Mouse (Mus musculus) regulatory T cell (primary cell): ENCODE results near the gene Itgb5.

Experiments used
- in situ Hi-C: fragments of 300-600 bp; cut with MboI, MseI; formaldehyde crosslinking; loops from one replicate; pipeline ENCODE4 v1.15.1; 2025; ENCODE audit warnings: high pct_unique_total_duplicates

Gene Itgb5

GRCm38 (mm10) chr16:33830512-33831105 is 1.1 kb downstream of the Itgb5 start:
- in situ Hi-C loops, result no loop called here

DNA sequence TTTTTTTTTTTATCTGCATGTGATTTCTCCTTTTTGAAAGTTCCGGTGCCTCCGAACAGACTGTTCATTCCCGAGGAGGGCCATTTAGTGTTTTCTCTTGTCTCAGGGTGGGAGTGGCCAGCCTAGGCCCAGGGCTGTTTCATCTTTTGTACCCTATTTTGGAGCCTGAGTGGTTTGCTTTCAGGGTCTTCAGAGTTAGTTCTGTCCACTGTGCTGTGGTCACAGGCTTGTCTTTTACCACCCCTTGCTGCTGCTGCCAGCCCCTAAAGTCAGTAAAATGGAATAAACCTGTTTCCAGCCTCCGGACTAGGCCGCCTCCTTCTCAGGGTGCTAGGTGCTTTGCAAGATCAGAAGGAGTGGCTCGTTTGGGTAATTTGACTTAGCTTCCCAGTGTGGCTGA is 2.6 kb downstream of the Itgb5 start:
- in situ Hi-C loops, result no loop called here

- in situ Hi-C loops, result no loop called here
Measured at GRCm38 (mm10) chr16:33832728-33833428, 3.4 kb downstream of the Itgb5 start.

DNA sequence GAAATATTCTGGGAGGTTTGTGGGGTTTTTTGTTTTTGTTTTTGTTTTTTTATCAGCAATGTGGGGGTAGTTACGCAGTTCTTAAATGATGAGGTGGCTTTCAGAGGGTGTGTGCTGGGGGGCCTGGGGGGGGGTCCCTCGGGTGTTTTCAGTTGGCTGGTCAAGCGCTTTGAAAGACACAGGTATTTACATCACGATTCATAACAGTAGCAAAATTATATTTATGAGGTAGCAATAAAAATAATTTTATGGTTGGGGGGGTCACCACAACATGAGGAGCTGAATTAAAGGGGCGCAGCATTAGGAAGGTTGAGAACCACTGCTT is 3.9 kb downstream of the Itgb5 start:
- in situ Hi-C loops, result no loop called here

DNA sequence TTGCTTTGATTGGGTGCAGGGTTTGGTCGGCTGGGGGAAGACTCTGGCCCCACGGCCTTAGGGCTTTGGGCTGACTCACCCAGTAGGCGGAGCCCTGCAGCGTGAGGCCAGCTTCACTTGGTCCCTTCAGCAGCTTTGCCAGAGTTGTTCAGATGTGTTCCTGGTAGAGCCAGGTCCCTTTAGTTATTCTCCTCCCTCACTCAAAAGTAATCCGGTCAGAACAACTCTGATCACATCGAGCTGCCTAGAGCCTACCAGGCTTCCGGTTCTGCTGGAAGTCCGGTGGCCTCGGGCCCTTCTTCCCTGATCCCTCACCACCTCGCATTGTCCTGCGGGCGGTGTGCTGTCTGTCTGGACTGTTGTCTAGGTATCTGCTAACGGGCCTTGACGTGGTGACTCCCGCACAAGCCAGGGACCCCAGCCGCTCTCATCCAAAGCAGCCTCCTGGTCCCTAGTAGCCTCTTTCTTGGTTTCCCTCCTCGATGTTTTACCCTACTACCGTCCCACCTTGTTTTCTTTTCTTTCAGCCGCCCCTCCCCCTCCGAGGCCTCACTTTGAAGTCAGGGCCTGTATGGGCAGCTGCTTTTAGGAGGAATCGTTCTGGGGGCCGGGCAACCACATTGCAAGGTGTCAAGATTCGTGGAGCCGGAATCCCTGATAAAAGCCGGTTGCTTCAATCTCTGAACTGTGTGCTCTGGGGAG is 4.5 kb downstream of the Itgb5 start:
- in situ Hi-C loops, result no loop called here

DNA sequence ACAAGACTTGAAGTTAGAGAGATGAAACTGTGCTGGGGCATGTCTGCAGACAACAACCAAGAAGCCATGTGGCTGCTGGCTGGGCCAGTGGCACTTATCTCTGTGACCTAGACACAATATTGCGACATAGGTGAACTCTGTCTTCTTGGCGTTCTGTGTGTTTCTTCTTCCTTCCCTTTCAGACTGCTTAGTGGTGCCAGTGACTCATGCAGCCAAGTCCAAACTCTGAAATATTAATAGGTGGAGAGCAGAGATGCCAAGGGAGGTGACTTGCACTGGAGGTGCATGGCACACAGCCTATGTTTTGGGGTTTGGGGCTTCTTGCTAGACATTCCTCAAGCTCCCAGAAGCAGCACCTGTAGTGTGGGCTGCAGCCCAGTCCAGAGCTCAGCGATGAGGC is 7.2 kb downstream of the Itgb5 start:
- in situ Hi-C loops, result no loop called here

DNA sequence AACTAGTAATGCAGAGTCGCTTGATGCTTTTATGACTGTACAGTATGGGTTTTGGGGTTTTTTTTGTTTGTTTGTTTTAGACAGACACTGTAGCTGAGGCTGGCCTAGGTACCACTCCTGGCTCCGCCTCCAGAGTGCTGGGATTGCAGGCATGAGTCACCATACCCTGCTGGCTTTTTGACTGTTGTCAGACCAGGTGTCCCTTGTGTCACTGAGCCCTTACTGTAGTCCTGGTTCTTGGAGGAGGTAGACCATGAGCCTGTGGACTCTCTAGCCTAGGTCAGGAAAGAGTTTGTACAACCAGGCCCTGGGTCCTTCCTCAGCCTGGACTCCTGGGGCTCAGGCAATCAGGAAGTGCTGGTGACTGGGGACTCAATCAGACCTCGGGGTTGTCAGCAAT is 7.7 kb downstream of the Itgb5 start:
- in situ Hi-C loops, result no loop called here

GRCm38 (mm10) chr16:33840616-33841015 is 11.2 kb downstream of the Itgb5 start:
- in situ Hi-C loops, result no loop called here

DNA sequence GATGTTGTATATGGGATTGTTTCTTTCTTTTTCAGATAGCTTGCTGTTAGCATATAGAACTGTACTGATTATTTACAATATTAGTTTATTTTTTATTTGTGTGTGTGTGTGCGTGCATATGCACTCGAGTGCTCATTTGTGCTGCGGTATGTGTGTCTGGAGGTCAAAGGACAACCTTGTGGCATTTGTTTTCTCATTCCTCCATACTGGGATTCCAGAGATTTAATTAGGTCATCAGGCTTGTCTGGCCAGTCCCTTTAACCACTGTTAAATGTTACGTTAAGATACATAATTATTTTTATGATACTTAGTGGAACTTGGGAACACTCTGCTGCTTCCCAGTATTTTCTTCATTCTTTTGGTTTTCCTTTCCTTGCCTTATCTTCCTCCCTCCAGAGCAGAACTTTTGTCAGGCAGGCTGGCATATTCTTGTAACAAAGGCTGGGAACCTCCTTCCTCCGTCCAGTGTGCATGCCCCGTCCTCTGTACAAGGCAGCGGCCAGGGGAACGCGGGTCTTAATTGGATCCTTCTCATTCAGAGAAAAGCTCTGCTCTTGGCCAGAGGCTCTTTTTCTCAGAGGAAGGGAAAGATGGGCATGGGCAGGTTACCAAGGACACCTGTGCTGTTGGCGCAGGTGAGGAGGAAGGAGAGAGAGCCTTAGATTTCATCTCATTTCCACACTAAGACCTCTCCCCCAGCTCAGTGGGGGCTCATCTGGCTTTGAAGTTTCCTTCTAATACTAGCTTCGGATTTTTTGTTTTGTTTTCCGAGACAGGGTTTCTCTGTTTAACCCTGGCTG is 12.8 kb downstream of the Itgb5 start:
- in situ Hi-C loops, result no loop called here

DNA sequence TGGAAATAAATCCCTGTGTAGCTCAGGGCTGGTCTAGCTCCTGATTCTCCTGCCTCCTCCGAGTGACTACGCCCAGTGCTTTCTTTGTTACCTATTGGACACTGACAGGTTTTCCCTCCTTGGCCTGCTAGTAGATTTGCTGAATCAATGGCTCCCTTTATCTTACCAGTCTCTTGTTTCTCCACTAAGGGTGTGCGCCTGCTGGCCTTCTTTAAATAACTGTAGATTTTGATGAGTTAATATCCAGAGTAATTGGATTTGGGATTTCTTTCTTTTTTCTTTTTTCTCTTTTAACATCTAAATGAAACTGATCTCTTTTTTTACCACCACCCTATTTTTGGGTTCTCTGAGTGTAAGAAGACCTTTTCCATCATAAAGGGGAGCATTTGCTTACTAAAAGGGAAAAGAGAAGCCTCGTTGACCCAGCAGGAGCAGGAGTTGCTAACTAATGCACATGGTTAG is 14.7 kb downstream of the Itgb5 start:
- in situ Hi-C loops, result no loop called here

- in situ Hi-C loops, result no loop called here
Measured at GRCm38 (mm10) chr16:33844866-33845265, 15.4 kb downstream of the Itgb5 start.

DNA sequence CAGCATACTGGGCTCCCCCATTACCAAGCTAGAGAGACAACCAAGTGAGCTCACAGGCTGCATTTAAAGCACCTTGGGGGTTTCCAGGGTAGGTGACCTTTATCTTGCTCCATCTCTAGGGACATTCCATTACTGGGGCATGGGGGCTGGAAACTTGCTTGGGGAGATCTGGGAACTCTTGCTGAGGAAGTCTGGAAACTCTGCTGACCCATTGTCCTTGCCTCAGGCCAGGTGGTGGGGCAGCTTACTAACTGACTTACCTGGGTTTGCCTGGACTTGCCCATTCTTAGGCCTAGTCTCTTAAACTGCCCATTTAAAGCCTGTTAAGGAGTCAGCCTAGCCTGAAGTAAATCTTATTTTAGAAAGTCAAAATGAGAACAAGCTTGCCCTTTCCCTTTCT is 23.8 kb downstream of the Itgb5 start:
- in situ Hi-C loops, result no loop called here

DNA sequence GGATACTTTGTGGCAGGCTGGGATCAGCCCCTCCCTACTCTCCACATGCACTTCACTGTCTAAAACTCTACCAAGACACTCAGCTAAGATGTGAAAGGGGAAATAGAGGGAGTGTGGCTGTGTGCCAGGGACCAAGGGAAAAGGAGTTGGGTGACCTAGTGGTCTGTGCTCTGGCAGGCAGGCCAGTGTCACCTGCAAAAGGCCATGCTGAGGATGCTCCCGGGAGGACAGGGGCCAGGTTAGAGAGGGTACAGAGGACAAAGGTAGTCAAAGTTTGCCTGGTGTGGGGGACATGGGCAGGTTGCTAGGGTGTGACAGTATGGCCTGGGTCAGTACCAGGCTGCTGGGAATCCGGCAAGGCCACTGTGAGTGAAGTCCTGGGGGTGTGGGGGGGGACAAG is 29.3 kb downstream of the Itgb5 start:
- in situ Hi-C loops, result no loop called here

DNA sequence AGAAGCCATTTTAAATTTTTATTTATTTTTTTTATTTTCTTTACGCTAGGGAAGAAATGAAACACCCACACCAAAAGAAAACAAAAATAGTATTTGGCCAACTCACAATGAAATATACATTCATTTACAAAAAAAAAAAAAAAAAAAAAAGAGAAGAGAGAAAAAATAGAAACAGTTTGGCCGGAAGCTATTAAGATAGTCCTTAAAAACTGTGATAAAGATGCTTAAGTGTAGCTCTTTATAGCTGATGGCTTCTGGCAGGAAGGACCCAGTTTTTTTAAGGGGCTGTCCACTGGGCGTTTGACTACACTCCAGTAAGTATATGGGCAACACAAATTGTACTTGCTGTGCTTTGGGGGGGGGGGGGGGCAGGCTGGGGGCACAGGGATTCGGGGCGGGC is 29.9 kb downstream of the Itgb5 start:
- in situ Hi-C loops, result no loop called here

GRCm38 (mm10) chr16:33859988-33860700 is 30.7 kb downstream of the Itgb5 start:
- in situ Hi-C loops, result no loop called here

DNA sequence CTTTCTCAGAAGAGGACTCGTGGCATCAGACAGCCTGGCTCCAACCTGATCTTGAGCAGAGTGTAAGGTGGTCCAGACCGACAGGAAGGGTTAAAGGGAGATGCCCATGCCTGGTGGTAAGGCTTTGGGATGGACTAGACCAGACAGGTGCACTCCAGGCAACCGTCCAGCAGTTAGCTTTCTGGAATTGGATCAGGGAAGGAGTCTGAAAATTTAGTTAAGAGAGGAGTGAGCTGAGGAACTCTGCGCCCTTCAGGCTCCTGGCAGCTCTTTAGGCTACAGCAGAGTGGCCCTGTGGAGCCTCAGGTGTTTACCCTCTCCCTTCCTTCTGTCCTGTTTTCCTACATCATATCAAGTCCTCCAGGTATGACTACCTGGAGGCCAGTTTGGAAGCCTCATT is 32.9 kb downstream of the Itgb5 start:
- in situ Hi-C loops, result no loop called here

- in situ Hi-C loops, result no loop called here
Measured at GRCm38 (mm10) chr16:33863208-33863751, 33.8 kb downstream of the Itgb5 start.

DNA sequence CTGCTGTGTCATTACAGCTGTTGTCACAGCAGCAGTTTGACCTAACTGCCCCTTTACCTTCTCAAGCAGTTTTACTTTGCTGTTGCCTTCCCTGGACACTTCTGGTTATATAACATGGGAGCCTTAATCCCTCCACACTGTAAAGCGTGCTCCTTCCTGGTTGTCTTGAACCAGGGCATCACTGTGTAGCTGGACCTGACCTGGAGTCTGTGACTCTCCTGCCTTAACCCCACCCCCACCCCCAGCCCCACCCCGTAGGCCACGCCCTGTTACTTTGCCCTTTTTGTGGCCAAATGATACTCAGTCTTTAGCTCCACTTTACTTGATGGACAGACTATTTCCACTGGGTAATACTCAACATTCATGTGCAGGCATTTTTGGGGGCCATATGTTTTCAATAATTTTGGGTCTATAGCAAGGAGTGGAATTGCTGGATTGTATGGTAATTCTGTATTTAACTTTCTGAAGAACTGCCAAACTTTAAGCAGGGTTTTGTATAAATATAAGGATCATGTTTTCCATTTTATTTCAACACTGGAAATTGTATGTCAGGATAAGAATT is 40.8 kb downstream of the Itgb5 start:
- in situ Hi-C loops, result no loop called here

GRCm38 (mm10) chr16:33870988-33871758 is 41.7 kb downstream of the Itgb5 start:
- in situ Hi-C loops, result no loop called here

DNA sequence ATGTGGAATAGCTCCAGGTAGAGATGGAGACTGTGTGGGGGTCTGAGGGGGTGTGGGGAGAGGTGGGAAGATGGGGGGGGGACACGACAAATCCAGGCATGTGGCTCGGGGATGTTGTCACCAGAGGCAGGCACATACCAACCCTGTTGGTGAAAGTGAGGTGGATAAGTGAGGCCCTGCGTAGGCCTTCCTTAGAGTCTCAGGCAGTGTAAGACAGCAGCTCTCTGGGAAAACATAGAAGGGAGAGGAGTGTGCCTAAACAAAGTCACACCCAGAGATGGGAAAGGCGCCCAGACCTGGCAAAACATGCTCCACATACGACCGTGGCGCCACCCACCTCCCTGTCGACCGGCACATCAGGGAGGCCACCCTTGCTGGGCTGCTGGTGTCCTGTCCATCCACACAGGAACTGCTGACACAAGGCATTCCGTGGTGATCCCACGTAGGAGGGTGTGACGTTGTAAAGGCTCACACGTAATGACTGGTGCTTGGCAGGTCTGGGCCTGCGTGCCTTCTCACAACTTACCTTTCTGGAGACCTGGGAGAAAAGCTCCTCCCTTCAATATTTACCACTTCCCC is 42.5 kb downstream of the Itgb5 start:
- in situ Hi-C loops, result no loop called here
